Mouse (Mus musculus): ENCODE results near the gene Plscr1.

The Plscr1 gene

GRCm38 (mm10) chr9:92249447-92249852, at the start of gene Plscr1:
Gene Plscr1, plus strand, starts transcription at chr9:92249750.
- TF ChIP-seq GATA4 (IDR thresholded peaks at IDR 0.05; ENCODE audit: insufficient replicate concordance, low read length): no peak

- TF ChIP-seq GATA4 (IDR thresholded peaks at IDR 0.05; ENCODE audit: insufficient replicate concordance, low read length): no peak
These were observed 45.2 kb upstream of the Plscr1 start for GRCm38 (mm10) chr9:92204397-92204796.

- TF ChIP-seq GATA4 (IDR thresholded peaks at IDR 0.05; ENCODE audit: insufficient replicate concordance, low read length): no peak
These were observed 42.2 kb upstream of the Plscr1 start for GRCm38 (mm10) chr9:92207307-92207706.

DNA sequence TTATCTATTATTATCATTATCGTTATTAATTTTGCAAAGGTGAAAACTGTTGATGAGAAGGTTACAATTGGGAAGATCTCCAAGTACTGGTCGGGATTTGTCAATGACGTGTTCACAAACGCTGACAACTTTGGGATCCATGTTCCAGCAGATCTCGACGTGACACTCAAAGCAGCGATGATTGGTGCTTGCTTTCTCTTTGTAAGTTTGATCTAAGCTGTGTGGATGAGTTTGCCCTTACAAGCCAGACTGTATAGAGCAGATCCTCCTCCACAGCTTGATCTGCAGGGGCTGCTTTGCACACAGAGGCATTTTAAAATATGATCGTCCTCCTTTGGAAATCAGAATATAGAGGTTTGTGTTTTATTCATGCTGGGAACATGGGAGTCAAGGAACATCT, 41.8 kb upstream of the Plscr1 start:
- TF ChIP-seq GATA4 (IDR thresholded peaks at IDR 0.05; ENCODE audit: insufficient replicate concordance, low read length): no peak

DNA sequence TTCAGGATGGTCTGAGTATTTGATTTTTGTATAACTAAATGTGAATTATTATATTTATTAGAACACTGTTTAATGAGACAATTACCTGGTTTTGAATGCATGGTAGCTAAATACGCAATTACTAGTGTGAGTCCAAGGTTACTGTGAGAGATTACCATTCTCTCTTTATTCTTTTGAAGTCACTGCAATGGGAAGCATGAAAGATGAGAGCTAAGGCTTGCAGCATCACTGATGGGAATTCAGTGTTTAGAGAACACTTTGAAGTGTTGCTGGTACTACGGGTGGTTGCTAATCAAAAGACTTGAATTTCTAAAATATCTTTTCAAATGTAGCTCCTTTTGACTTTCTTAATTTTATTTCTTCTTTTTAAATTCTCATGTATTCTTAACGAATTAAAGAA, 39.7 kb upstream of the Plscr1 start:
- TF ChIP-seq GATA4 (IDR thresholded peaks at IDR 0.05; ENCODE audit: insufficient replicate concordance, low read length): no peak

DNA sequence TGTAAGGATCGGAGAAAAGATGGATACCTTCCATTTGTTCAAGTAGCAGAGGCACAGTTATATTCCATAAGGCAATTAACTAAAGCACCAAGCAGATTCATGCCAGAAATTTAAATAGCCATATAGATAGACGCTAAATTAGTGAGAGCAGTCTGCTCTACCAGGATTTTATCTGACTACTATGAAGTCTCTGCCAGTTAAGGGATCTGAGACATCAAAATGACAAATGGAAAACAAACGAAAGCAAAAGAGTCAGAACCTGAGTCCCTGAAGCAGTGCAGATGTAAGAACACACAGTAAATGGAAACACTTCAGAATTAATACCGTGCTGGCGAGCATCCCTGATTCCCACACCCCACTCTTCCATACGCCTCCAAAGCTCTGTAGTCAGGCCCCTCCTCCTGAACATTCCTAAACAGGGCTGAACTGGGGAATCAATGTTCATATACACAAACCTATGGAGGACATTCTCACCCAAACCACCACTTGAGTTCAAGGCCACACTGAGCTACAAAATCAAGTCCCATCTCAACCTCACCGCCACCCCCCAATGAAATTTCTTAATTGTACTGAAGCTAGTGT, 39.1 kb upstream of the Plscr1 start:
- no peak for TF ChIP-seq GATA4 (IDR thresholded peaks at IDR 0.05; ENCODE audit: insufficient replicate concordance, low read length)

- peak; percentile 46; the same call in 1 of the 2 replicates for TF ChIP-seq GATA4 (IDR thresholded peaks at IDR 0.05; ENCODE audit: insufficient replicate concordance, low read length)
These were observed 38.5 kb upstream of the Plscr1 start for GRCm38 (mm10) chr9:92211048-92211447.

- TF ChIP-seq GATA4 (IDR thresholded peaks at IDR 0.05; ENCODE audit: insufficient replicate concordance, low read length): no peak
These were observed 32.1 kb upstream of the Plscr1 start for GRCm38 (mm10) chr9:92217484-92217883.

- no peak for TF ChIP-seq GATA4 (IDR thresholded peaks at IDR 0.05; ENCODE audit: insufficient replicate concordance, low read length)
These were observed 31.7 kb upstream of the Plscr1 start for GRCm38 (mm10) chr9:92217896-92218295.

GRCm38 (mm10) chr9:92220151-92220550, 29.4 kb upstream of the Plscr1 start:
- no peak for TF ChIP-seq GATA4 (IDR thresholded peaks at IDR 0.05; ENCODE audit: insufficient replicate concordance, low read length)

DNA sequence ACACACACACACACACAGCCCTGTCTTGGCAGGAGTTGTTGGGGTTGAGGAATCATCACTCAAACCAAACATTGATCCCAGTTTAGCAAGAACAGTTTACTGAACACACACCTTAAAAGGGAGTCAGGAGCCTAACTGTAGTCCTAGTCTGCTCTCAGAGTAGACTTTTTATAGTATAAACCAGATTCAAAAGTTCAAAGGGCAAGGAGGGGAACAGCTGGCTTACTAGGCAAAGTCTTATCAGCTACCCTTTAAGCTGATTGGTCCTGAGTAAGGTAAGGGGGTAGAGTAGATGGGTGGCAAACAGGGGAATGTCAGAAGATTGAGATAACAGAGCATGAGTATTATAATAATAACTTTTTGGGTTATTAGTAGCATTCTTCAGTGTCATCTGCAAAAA, 28.1 kb upstream of the Plscr1 start:
- TF ChIP-seq GATA4 (IDR thresholded peaks at IDR 0.05; ENCODE audit: insufficient replicate concordance, low read length): no peak

DNA sequence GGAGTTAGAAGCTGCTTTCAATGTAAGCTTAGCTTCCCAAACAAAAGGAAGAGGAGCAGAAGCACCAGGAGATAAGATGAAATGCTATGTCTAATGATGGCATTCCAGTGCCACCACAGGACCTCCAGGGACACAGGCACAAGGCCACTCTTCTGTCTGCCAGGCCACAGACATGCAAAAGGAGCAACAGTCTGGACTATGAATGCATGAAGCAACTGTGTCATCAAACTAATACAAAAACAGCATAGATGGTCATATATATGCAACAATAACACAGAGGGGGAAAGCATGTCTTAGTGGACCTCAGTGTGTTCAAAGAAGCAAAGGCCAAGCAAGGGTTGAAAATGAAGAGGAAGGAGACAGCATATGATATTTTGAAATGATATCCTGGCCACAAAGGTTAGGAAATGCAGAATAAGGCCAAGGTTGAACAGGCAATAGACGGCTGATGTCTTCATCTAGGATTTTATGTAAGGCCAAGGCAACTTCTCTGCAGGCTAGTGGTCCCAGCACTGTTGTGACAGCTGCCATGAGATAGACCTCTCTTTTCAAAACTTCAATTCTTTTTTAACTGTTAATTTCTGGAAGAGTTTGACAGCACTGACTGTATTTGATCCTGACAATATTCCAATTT, 24.8 kb upstream of the Plscr1 start:
- no peak for TF ChIP-seq GATA4 (IDR thresholded peaks at IDR 0.05; ENCODE audit: insufficient replicate concordance, low read length)

DNA sequence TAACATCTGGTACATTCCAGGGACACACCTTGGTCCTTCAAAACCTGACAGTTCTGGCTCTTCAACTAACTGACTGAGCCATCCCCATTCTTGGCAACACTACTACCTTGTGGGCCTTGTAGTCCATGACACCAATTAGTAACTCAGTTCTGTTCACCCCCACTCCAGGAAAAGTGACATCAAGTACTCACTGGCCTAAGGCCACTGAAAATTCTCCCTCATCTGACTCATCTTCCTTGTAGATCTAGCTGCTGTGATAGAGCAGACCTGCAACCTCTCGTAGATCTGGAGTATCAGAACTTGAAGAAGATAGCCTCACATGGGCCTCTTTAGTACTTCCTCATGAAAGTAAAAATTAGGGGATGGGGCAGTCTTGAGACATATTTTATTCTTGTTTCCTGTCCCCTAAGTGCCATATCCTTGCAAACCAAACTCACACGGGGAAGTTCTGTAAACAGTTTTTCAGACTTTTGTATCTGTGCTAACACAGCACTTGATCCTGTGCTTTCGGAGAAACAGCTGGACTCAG, 23.4 kb upstream of the Plscr1 start:
- TF ChIP-seq GATA4 (IDR thresholded peaks at IDR 0.05; ENCODE audit: insufficient replicate concordance, low read length): no peak

DNA sequence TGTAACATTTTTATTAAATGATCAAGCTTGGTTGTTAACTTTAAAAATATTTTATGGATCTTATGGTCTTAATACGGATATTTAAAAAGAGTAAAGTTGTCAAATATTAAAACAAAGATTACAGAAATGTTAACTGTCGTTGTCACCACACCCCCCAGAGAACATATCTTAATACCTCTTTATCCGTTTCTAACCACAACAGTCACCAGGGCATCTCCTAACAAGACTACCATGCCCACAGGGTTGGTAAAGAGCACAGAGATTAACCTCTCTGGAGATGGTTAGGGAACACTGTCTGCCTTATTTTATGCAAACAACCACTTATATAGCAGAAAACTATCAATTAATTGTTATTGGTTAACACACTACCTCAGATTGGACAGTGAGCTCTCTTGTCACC, 22.8 kb upstream of the Plscr1 start:
- TF ChIP-seq GATA4 (IDR thresholded peaks at IDR 0.05; ENCODE audit: insufficient replicate concordance, low read length): no peak

- no peak for TF ChIP-seq GATA4 (IDR thresholded peaks at IDR 0.05; ENCODE audit: insufficient replicate concordance, low read length)
These were observed 20.4 kb upstream of the Plscr1 start for GRCm38 (mm10) chr9:92228867-92229832.

DNA sequence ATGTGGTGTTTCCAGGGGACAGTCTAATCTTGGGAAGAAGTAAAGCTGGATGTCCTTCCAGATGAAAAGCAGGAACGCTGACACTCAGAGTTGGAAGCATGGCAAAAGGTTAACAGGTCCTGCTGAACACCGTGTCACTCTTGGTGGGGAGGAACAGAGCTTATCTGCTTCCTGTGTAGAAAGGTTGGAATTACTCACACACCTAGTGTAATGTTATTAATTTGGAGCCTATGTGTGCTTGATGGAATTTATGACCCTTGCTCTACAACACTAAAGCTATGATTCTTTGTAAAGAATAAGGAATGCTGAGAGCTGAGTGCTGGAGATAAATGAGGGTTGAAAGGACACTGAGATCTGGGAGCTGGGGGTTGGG, 19.7 kb upstream of the Plscr1 start:
- TF ChIP-seq GATA4 (IDR thresholded peaks at IDR 0.05; ENCODE audit: insufficient replicate concordance, low read length): no peak

Data from liver, adult (tissue).